Mouse (Mus musculus) heart, postnatal 0 days (tissue): ENCODE measurements at regions not wholly inside any gene's neighbourhood (a gene's known extent, or its start where the extent isn't known, plus 50 kb on each side); places are given as distances from the start of the nearest gene placed in this dataset.

Experiments used
- ATAC-seq: fragments of 200-750 bp; cut with Nextera tagmentation; 2 replicates; pipeline ENCODE4 v1.8.0; 2017; ENCODE audit warnings: low read depth, moderate number of reproducible peaks, moderate library complexity; ENCODE audit not compliant: insufficient read depth
- DNase-seq: peaks from one replicate; pipeline ENCODE4 v3.0.0-alpha.2; 2016; ENCODE audit warnings: low spot score
- H3K27ac ChIP-seq: fragments of 300-500 bp; sonication (generic); 2 replicates; pipeline ENCODE4 v1.5.1; 2014; ENCODE audit warnings: low read depth, mild to moderate bottlenecking
- H3K27me3 ChIP-seq: fragments of 300-500 bp; sonication (generic); 2 replicates; pipeline ENCODE4 v1.6.1; 2014; ENCODE audit warnings: low read length, mixed read lengths; ENCODE audit not compliant: control insufficient read depth, insufficient read depth
- H3K36me3 ChIP-seq: fragments of 300-500 bp; sonication (generic); replicated peaks from 2 replicates; pipeline ENCODE4 v1.6.1; 2014; ENCODE audit warnings: low read length, mixed read lengths; ENCODE audit not compliant: control insufficient read depth, insufficient read depth
- H3K4me1 ChIP-seq: fragments of 300-500 bp; sonication (generic); 2 replicates; pipeline ENCODE4 v1.6.1; 2014; ENCODE audit warnings: antibody characterized with exemption; ENCODE audit not compliant: control insufficient read depth, insufficient read depth
- H3K4me2 ChIP-seq: fragments of 300-500 bp; sonication (generic); 2 replicates; pipeline ENCODE4 v1.6.1; 2014; ENCODE audit warnings: low read depth, mild to moderate bottlenecking, low read length, moderate library complexity
- H3K4me3 ChIP-seq: fragments of 300-500 bp; sonication (generic); 2 replicates; pipeline ENCODE4 v1.5.1; 2014; ENCODE audit warnings: low read depth, low read length
- H3K9ac ChIP-seq: fragments of 300-500 bp; sonication (generic); replicated peaks from 2 replicates; pipeline ENCODE4 v1.6.1; 2014; ENCODE audit warnings: low read depth, low read length, mixed read lengths
- H3K9me3 ChIP-seq: fragments of 300-500 bp; sonication (generic); replicated peaks from 2 replicates; pipeline ENCODE4 v1.6.1; 2016; ENCODE audit warnings: low read length; ENCODE audit not compliant: control insufficient read depth
- CTCF ChIP-seq: IDR thresholded peaks from 2 replicates; pipeline ENCODE4 v1.5.1; 2016; ENCODE audit warnings: antibody characterized with exemption, control low read depth, low read depth
- WGBS: fragments of 180-500 bp; shearing (Covaris S2); extraction: QIAGEN DNeasy Blood & Tissue Kit; methylation state at CpG from one replicate; pipeline ENCODE4 v1.1.7; 2014; 5-methylcytosine and 5-hydroxymethylcytosine counted together

GRCm38 (mm10) chr17:68223170-68223569 is 50.4 kb upstream of the L3mbtl4 start:
- no peak overlapping the region for H3K4me3 ChIP-seq
- WGBS, result 84% methylated on average over 3 of the region's 3 CpGs
- no peak for DNase-seq
- no peak overlapping the region for H3K4me2 ChIP-seq
- no peaks in the 10 kb centered on the region for H3K27me3 ChIP-seq
- TF ChIP-seq CTCF, result no peak
- no peaks in the 10 kb centered on the region for H3K4me1 ChIP-seq
- no peak overlapping the region for H3K9ac ChIP-seq
- ATAC-seq, result no peak
- peaks cover 14% of the 10 kb centered on the region for H3K9me3 ChIP-seq
- no peaks in the 10 kb centered on the region for H3K36me3 ChIP-seq
- H3K27ac ChIP-seq, result no peak overlapping the region
